Mouse (Mus musculus) testis, adult 2 months (tissue): ENCODE data around the gene Galnt3. TPM values are rescaled to one million over a fixed set of nuclear protein-coding genes. Genes with fewer than 3 reads are reported as not detected.

ENCODE experiments used
- H3K27ac ChIP-seq: fragments of 200-500 bp; 2 replicates; pipeline ENCODE4 v1.5.1; 2012; ENCODE audit warnings: low read depth, low read length; ENCODE audit not compliant: control insufficient read depth, insufficient read depth
- H3K27me3 ChIP-seq: fragments of 200-500 bp; 2 replicates; pipeline ENCODE4 v1.6.1; 2012; ENCODE audit warnings: mild to moderate bottlenecking, low read length, moderate library complexity; ENCODE audit not compliant: control insufficient read depth, insufficient read depth
- H3K36me3 ChIP-seq: fragments of 200-500 bp; 2 replicates; pipeline ENCODE4 v1.6.1; 2012; ENCODE audit warnings: mild to moderate bottlenecking, low read length; ENCODE audit not compliant: control insufficient read depth, insufficient read depth
- H3K4me1 ChIP-seq: fragments of 200-500 bp; 2 replicates; pipeline ENCODE4 v1.6.1; 2012; ENCODE audit warnings: low read length; ENCODE audit not compliant: control insufficient read depth, insufficient read depth
- H3K4me3 ChIP-seq: fragments of 200-500 bp; 2 replicates; pipeline ENCODE4 v1.5.1; 2012; ENCODE audit warnings: low read depth, mild to moderate bottlenecking, low read length, moderate library complexity, mixed read lengths; ENCODE audit not compliant: control insufficient read depth
- CTCF ChIP-seq: fragments of 200-500 bp; IDR thresholded peaks from 2 replicates; pipeline ENCODE4 v1.5.1; 2012; ENCODE audit warnings: low read depth, mild to moderate bottlenecking, inconsistent platforms, low read length, moderate library complexity; ENCODE audit not compliant: control insufficient read depth, insufficient read depth, insufficient replicate concordance
- POLR2A ChIP-seq: fragments of 200-500 bp; IDR thresholded peaks from 2 replicates; pipeline ENCODE4 v1.6.1; 2012; ENCODE audit warnings: low read depth, mild to moderate bottlenecking, inconsistent platforms, low read length, moderate library complexity; ENCODE audit not compliant: control insufficient read depth
- polyA plus RNA-seq: library from polyadenylated mRNA; depleted of rRNA; stranded (reverse); fragments of >200 nt; gene quantifications from 2 replicates; pipeline ENCODE4 v1.2.3, GENCODE M21; 2012

The Galnt3 gene
- polyA plus RNA-seq, 1 experiment, result 83.9 TPM

DNA sequence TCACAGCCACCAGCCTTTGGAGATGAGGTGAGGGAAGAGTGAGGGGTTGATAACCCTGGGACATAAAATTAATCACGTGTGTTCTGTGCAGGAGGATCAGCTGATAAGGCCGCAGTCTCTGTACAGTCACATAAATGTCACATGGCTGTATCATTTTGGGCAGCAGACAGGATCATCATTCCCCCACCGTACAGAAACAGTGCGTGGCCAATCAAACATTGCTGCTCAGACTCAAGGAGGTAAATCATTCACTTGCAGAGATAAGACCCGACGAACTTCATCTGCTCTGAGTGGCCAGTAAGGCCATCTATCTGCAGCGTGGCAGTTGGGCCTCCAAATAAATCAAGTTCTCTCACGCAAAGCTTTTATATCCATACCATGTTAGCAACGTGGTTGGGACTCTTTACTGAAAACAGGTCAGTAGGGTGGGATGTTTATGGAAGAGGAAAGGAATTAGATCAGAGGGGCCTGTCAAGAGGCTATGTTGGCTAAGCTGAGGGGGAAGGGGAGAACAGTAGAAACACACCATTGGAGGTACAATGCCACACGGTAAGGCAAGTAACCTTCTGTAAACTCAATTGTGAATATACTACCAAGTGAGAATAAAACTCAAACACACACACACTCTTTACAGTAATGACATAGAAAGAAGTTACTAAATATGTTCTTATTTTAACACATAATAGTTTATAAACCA is 20.9 kb downstream of the Galnt3 start:
- TF ChIP-seq CTCF, result no peak
- no peak for TF ChIP-seq POLR2A
- Histone ChIP-seq H3K27ac (no peak overlapping the region), H3K4me3 (no peak overlapping the region), H3K27me3 (no peaks in the 10 kb centered on the region), H3K4me1 (no peaks in the 10 kb centered on the region), H3K36me3 (no peaks in the 10 kb centered on the region; the same call in 1 of the 2 replicates)

DNA sequence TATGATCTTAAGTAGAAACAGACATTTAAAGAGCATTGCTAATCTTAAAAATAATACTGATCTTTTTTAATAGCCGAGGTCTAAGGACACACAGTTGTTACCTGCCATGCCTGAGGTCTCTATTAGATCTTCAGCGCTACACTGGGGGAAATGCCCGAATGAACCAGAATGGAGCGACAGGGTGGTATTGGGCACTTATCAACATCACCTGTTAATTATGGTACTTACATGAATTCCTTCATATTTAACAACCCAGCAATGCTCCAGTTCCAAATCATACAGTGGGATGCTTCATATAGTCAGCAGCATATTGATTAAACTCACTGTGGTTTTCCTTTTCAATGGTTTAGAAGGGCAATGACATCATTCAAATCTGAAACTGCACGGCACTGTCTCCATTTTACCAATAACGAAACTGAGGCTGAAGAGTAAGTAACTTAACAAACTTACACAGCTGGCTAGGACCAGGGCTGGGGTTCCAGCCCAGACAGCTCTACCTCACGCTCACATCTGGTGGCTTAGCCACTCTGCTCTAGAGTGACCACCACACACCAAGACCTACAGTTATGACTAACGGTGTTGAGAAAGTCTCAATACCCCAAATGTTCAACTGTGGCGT is 23.0 kb downstream of the Galnt3 start:
- Histone ChIP-seq H3K4me3 (no peak overlapping the region), H3K27ac (no peak overlapping the region), H3K36me3 (no peaks in the 10 kb centered on the region), H3K4me1 (peaks cover 3% of the 10 kb centered on the region; the same call in 1 of the 2 replicates), H3K27me3 (no peaks in the 10 kb centered on the region)
- no peak for TF ChIP-seq CTCF
- TF ChIP-seq POLR2A, result no peak

DNA sequence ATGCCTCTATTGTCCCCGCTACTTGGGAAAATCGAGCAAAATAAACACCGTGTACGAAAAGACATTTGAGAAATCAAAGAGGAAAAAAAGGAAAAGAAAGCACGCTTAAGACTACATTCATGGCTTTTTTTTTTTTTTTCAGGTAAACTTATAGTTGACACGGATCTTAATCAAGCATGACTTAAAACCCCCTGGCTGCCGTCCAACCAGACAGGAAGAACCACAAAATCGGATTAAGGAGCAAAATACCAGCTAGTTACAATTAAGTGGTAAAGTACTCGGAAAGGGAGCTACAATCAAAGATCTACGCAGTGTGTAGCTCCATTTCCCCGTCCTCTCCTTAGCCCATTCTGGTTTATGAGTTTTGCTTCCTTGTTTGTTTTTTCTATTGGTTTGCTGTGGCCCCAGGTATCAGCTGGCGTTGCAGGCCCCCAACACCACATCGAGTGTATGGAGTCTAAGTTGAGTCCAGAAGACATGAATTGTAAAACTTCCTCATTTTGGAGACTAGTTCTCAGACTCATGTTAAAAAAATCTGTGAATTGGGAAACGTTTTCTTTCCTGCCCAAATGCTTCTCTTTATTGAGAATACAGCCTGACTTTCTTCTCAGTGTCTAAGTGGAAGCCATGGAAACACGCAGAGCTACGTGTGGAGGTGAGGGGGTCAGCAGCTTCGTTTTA is 24.0 kb downstream of the Galnt3 start:
- H3K4me3 ChIP-seq, result no peak overlapping the region

DNA sequence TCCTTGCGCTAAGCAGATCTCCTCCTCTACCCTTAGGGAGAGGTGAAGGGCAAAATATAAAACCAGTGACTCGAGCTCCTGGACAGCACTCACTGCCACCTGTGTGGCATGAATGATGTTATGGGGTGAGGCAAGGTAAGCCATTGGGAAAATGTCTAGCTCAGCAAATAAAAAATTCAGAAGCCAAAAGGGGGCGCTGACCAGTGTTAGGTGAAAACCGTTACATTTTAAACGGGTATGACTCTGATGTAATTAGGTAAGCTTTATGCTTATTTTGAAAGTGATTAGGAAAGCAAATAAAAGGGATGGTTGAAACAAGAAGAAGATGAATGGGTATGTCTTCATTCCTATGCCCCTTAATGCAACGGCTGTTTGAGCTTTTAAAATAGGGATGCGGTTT is 24.6 kb downstream of the Galnt3 start:
- Histone ChIP-seq H3K27ac (no peak overlapping the region), H3K27me3 (no peaks in the 10 kb centered on the region), H3K36me3 (no peaks in the 10 kb centered on the region; the same call in 1 of the 2 replicates), H3K4me3 (no peak overlapping the region), H3K4me1 (peaks cover 3% of the 10 kb centered on the region; the same call in 1 of the 2 replicates)
- TF ChIP-seq CTCF, result no peak

More for the DNA sequence above, 24.0 kb downstream of the Galnt3 start:
- Histone ChIP-seq H3K27ac (no peak overlapping the region), H3K36me3 (no peaks in the 10 kb centered on the region; the same call in 1 of the 2 replicates), H3K4me1 (peaks cover 3% of the 10 kb centered on the region; the same call in 1 of the 2 replicates), H3K27me3 (no peaks in the 10 kb centered on the region)
- TF ChIP-seq CTCF, result no peak
- no peak for TF ChIP-seq POLR2A

DNA sequence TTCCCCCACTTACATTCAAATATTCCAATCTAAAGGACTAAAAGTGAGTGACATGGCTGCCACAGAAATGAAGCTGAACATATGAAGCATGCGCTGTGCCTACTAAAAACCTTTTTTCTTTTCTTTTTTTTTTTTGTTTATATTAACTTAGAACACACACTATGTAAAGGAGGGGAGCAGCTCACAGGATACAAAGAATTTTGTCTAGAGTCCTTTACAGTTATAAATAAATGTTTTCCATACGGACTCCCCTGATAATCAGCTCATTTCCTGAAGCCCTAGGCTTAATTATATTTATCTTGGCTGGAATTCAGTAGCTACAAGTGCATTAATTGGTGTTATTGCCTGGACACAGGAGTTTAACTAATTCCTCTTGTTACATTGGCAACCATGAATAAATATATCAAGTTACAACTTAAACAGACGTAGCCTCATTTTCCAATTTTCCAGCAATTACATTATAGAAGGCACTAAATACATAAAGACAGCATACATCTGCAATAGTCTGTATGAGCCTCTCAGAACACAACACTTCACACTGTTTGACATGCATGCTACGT is 30.1 kb downstream of the Galnt3 start:
- Histone ChIP-seq H3K4me1 (peaks cover 3% of the 10 kb centered on the region; the same call in 1 of the 2 replicates), H3K36me3 (no peaks in the 10 kb centered on the region; the same call in 1 of the 2 replicates), H3K27ac (no peak overlapping the region), H3K27me3 (no peaks in the 10 kb centered on the region), H3K4me3 (no peak overlapping the region)
- TF ChIP-seq CTCF (no peak), POLR2A (no peak)

DNA sequence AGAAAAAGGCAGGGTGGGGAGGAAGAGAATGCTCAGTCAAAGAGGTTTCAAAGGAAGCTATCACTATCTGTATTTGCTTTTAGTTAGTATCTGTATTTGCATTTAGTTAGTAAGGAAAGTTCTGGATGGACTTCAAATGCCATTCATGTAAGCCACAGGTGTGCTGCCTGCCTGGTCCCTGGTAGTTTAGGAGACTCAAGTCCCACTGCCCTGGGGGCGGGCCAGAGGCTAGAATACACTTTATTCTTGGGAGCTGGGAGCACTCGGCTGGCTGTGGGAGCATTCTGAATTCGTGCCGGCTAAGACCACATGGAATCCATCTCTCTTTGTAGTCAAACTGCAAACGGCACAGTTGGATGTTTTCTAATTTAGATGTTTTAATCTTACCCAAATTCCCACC is 33.5 kb downstream of the Galnt3 start:
- Histone ChIP-seq H3K4me1 (no peaks in the 10 kb centered on the region), H3K27ac (no peak overlapping the region), H3K36me3 (no peaks in the 10 kb centered on the region; the same call in 1 of the 2 replicates), H3K27me3 (no peaks in the 10 kb centered on the region), H3K4me3 (no peak overlapping the region)
- no peak for TF ChIP-seq POLR2A
- no peak for TF ChIP-seq CTCF

DNA sequence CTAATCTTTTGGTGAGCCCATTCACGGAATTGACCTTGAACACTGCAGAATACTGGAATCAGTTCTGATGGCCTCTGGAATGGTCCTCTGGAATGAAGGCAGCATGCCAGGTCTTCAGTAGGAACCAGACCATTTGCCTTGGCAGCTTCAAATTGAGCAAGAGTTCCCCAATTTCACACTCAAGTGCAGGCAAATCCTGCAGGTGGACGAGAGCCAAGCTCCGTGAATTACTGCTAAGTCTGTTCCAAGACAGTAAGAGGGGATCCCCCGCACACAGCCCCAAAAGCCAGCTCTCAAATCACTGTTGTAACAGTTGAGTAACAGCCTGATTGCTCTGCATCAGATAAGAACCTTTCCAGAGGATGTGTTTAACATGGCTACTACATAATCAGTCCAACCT is 42.9 kb downstream of the Galnt3 start:
- Histone ChIP-seq H3K4me1 (no peaks in the 10 kb centered on the region), H3K27ac (no peak overlapping the region), H3K4me3 (no peak overlapping the region), H3K36me3 (no peaks in the 10 kb centered on the region), H3K27me3 (no peaks in the 10 kb centered on the region)
- no peak for TF ChIP-seq CTCF
- no peak for TF ChIP-seq POLR2A
